Mouse (Mus musculus) midbrain, postnatal 0 days (tissue): Measurements from ENCODE around the gene Tpr. TPM values are rescaled to one million over a fixed set of nuclear protein-coding genes. Genes with fewer than 3 reads are reported as not detected.

Experiments used
- ATAC-seq: fragments of 200-750 bp; cut with Nextera tagmentation; 2 replicates; pipeline ENCODE4 v1.8.0; 2017; ENCODE audit warnings: moderate number of reproducible peaks, mild to moderate bottlenecking, moderate TSS enrichment, moderate library complexity; ENCODE audit not compliant: low FRiP score
- DNase-seq: peaks from one replicate; pipeline ENCODE4 v3.0.0-alpha.2; 2015; ENCODE audit warnings: low spot score
- H3K27ac ChIP-seq: fragments of 300-500 bp; sonication (generic); 2 replicates; pipeline ENCODE4 v1.5.1; 2014; ENCODE audit warnings: low read depth, mild to moderate bottlenecking, low read length, mixed read lengths
- H3K27me3 ChIP-seq: fragments of 300-500 bp; sonication (generic); 2 replicates; pipeline ENCODE4 v1.6.1; 2014; ENCODE audit warnings: low read length, control low read depth, mixed read lengths; ENCODE audit not compliant: insufficient read depth
- H3K36me3 ChIP-seq: fragments of 300-500 bp; sonication (generic); 2 replicates; pipeline ENCODE4 v1.6.1; 2014; ENCODE audit warnings: low read length, control low read depth, mixed read lengths; ENCODE audit not compliant: insufficient read depth
- H3K4me1 ChIP-seq: fragments of 300-500 bp; sonication (generic); 2 replicates; pipeline ENCODE4 v1.6.1; 2014; ENCODE audit warnings: mild to moderate bottlenecking, control low read depth, antibody characterized with exemption, low read length, mixed read lengths; ENCODE audit not compliant: insufficient read depth
- H3K4me2 ChIP-seq: fragments of 300-500 bp; sonication (generic); 2 replicates; pipeline ENCODE4 v1.6.1; 2014; ENCODE audit warnings: low read depth, mild to moderate bottlenecking, low read length, mixed read lengths; ENCODE audit not compliant: poor library complexity, severe bottlenecking
- H3K4me3 ChIP-seq: fragments of 300-500 bp; sonication (generic); 2 replicates; pipeline ENCODE4 v1.5.1; 2014; ENCODE audit warnings: low read depth, mild to moderate bottlenecking, low read length, moderate library complexity
- H3K9ac ChIP-seq: fragments of 300-500 bp; sonication (generic); replicated peaks from 2 replicates; pipeline ENCODE4 v1.6.1; 2014; ENCODE audit warnings: mild to moderate bottlenecking, low read length, moderate library complexity, mixed read lengths; ENCODE audit not compliant: poor library complexity, severe bottlenecking
- H3K9me3 ChIP-seq: fragments of 300-500 bp; sonication (generic); 2 replicates; pipeline ENCODE4 v1.6.1; 2016; ENCODE audit warnings: low read length, control low read depth
- CTCF ChIP-seq: IDR thresholded peaks from 2 replicates; pipeline ENCODE4 v1.5.1; 2016; ENCODE audit warnings: antibody characterized with exemption, mild to moderate bottlenecking
- WGBS: fragments of 180-500 bp; shearing (Covaris S2); extraction: QIAGEN DNeasy Blood & Tissue Kit; methylation state at CpG from one replicate; pipeline ENCODE4 v1.1.7; 2014; 5-methylcytosine and 5-hydroxymethylcytosine counted together
- polyA plus RNA-seq: library from polyadenylated mRNA; unstranded; fragments of >200 nt; fragmentation: Nextera tagmentation; extraction: Ambion mirVana; gene quantifications from 2 replicates; pipeline ENCODE4 v1.2.1, GENCODE M21; 2015
- total RNA-seq: library from RNA; depleted of rRNA; stranded (reverse); fragments of >200 nt; gene quantifications from 2 replicates; pipeline ENCODE4 v1.2.3, GENCODE M21; 2014

Tpr gene
- total and polyA plus RNA-seq, 2 experiments from 2014 or later: 84.8 to 147 TPM

GRCm38 (mm10) chr1:150438641-150439040 is 46.0 kb downstream of the Tpr start:
- peaks cover 56% of the 10 kb centered on the region for H3K36me3 ChIP-seq

GRCm38 (mm10) chr1:150441731-150442130 is 49.1 kb downstream of the Tpr start:
- Histone ChIP-seq H3K9ac (no peak overlapping the region), H3K27me3 (no peaks in the 10 kb centered on the region), H3K4me1 (no peaks in the 10 kb centered on the region), H3K9me3 (no peaks in the 10 kb centered on the region), H3K27ac (no peak overlapping the region), H3K4me2 (no peak overlapping the region), H3K36me3 (peaks cover 53% of the 10 kb centered on the region), H3K4me3 (no peak overlapping the region)
- 81% methylated on average over 4 of the region's 4 CpGs for WGBS
- peak; percentile 41 for TF ChIP-seq CTCF
- DNase-seq (no peak), ATAC-seq (no peak)

More at GRCm38 (mm10) chr1:150438641-150439040, 46.0 kb downstream of the Tpr start:
- H3K4me1 ChIP-seq: no peaks in the 10 kb centered on the region
- DNase-seq (no peak), ATAC-seq (no peak)
- WGBS: 91% methylated on average over 3 of the region's 3 CpGs
- no peak overlapping the region for H3K9ac ChIP-seq
- no peak for TF ChIP-seq CTCF
- H3K9me3 ChIP-seq: no peaks in the 10 kb centered on the region
- H3K27me3 ChIP-seq: no peaks in the 10 kb centered on the region
- no peak overlapping the region for H3K4me3 ChIP-seq
- H3K27ac ChIP-seq: no peak overlapping the region
- no peak overlapping the region for H3K4me2 ChIP-seq

GRCm38 (mm10) chr1:150458977-150459376 is 66.3 kb downstream of the Tpr start:
- H3K4me2 ChIP-seq: no peak overlapping the region
- WGBS: 94% methylated on average over 5 of the region's 5 CpGs
- no peaks in the 10 kb centered on the region for H3K36me3 ChIP-seq
- H3K4me1 ChIP-seq: no peaks in the 10 kb centered on the region
- H3K4me3 ChIP-seq: no peak overlapping the region
- no peak overlapping the region for H3K9ac ChIP-seq
- H3K9me3 ChIP-seq: no peaks in the 10 kb centered on the region
- DNase-seq: no peak
- H3K27me3 ChIP-seq: no peaks in the 10 kb centered on the region
- TF ChIP-seq CTCF: no peak
- H3K27ac ChIP-seq: no peak overlapping the region
- ATAC-seq: no peak

- no peak overlapping the region for H3K4me3 ChIP-seq
Measured at GRCm38 (mm10) chr1:150459599-150459998, 67.0 kb downstream of the Tpr start.

DNA sequence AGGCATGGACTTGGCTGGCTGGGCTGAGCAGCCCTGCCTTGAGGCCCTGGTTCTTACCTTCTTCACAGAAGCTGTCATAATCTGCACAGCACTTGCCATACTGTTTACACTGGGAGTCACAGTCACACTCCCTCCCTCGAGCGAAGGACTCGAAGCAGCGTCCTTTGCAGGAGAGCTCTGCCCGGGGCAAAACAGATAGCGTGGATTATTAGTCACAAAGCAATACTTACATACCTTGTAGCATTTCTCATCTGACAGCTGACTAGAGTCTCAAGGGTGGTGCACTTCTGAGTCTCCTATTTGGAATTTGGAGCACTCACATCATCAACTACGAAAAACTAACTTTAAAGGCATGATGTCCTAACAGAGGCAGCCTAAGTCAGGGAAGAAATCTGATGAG is 68.0 kb downstream of the Tpr start:
- Histone ChIP-seq H3K36me3 (no peaks in the 10 kb centered on the region), H3K4me2 (no peak overlapping the region), H3K4me3 (no peak overlapping the region), H3K27ac (no peak overlapping the region), H3K9me3 (no peaks in the 10 kb centered on the region), H3K27me3 (no peaks in the 10 kb centered on the region), H3K4me1 (no peaks in the 10 kb centered on the region), H3K9ac (no peak overlapping the region)
- no peak; the same call in 1 of the 2 replicates for ATAC-seq
- TF ChIP-seq CTCF: no peak
- no peak for DNase-seq
- WGBS: 73% methylated on average over 7 of the region's 7 CpGs

More at GRCm38 (mm10) chr1:150459599-150459998, 67.0 kb downstream of the Tpr start:
- no peaks in the 10 kb centered on the region for H3K36me3 ChIP-seq
- no peak for ATAC-seq
- no peaks in the 10 kb centered on the region for H3K9me3 ChIP-seq
- no peak overlapping the region for H3K27ac ChIP-seq
- 87% methylated on average over 3 of the region's 3 CpGs for WGBS
- no peak overlapping the region for H3K4me2 ChIP-seq
- no peak for DNase-seq
- no peaks in the 10 kb centered on the region for H3K4me1 ChIP-seq
- H3K27me3 ChIP-seq: no peaks in the 10 kb centered on the region
- no peak for TF ChIP-seq CTCF
- H3K9ac ChIP-seq: no peak overlapping the region

- Histone ChIP-seq H3K36me3 (no peaks in the 10 kb centered on the region), H3K27ac (no peak overlapping the region), H3K4me2 (no peak overlapping the region), H3K27me3 (no peaks in the 10 kb centered on the region), H3K4me1 (no peaks in the 10 kb centered on the region), H3K9me3 (no peaks in the 10 kb centered on the region), H3K9ac (no peak overlapping the region), H3K4me3 (no peak overlapping the region)
- no peak for TF ChIP-seq CTCF
- WGBS: 84% methylated on average over 5 of the region's 5 CpGs
- no peak for ATAC-seq
- no peak for DNase-seq
Measured at GRCm38 (mm10) chr1:150463068-150463467, 70.4 kb downstream of the Tpr start.
